Mouse (Mus musculus) spleen, embryonic (tissue): ENCODE measurements at regions not wholly inside any gene's neighbourhood (a gene's known extent, or its start where the extent isn't known, plus 50 kb on each side); places are given as distances from the start of the nearest gene placed in this dataset.

Source experiments
- CTCF ChIA-PET: fragments of 350-600 bp; sonication (Branson Sonifier 250); formaldehyde crosslinking; loops from one replicate; lab custom pipeline; 2022; lab: Charles Lee

DNA sequence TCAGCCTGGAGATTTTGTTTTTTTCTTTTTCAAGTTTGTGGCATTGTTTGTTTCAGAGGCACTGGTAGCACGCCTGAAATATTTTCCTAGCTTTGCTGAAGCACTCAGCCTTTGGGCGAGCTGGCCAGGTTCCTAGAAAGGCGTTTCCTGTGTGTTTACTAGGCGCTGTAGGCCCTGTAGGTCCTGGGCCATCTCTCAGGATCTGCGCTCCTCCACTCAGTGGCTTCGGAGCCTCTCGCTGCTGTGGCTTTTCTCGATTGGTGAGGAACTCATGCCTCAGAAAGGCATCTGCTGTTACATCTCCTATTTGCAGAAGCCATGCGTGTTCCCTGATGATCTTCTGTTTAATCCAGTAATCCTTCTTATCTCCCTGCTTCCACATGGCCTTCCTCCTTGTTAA lies 188.0 kb upstream of the Plcz1 start:
- CTCF ChIA-PET: no interaction called here

DNA sequence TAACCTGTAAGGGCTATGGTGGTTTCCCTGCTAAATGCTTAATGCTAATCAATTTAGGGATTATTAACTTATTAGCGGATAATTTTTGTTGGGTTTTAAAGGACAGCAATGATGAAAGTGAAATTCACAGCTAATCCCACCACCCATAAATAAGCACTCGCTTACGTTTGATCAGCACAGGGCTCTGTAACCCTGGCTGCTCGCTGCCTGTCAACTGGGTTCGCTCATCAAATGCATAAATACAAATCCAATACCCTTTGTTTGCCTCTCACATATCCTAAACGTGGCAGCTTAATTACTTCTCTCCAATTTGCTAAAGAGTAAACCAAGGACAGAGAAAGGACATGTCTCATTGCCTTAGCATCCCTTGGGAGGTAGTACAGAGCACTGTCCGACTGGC lies 187.5 kb upstream of the Plcz1 start:
- CTCF ChIA-PET: no interaction called here

DNA sequence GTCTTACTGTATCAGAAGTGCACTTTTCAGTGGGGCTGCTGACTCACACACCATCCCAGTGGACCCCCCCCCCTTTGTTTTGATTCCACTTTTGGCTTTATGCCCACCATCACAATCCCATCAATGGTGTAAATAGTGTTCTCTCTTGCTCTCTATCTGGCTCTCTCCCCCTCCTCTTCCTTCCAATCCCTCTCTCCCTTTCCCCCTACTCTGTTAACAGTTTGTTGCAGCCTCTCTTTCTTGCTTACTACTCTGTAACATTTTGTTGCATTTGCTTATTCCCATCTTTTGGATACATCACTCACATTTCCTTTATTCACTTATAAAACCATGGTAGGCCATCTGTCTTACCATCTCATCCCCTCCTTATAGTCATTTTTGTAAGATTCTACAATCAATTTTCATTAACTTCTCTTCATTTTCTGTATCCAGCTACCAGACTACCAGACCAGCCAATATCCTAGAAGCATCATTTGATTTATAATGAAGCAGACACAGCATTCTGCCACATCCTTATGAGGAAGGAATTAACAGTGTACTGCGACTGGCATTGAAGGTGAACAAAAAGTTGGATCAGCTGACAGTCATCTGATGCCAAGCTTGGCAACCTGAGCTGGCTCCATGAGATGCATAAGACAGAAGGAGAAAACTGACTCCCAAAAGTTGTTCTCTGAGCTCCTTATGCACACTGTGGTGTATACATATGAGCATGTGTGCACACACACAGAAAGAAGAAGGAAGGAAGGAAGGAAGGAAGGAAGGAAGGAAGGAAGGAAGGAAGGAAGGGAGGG lies 181.5 kb upstream of the Plcz1 start:
- CTCF ChIA-PET: no interaction called here

DNA sequence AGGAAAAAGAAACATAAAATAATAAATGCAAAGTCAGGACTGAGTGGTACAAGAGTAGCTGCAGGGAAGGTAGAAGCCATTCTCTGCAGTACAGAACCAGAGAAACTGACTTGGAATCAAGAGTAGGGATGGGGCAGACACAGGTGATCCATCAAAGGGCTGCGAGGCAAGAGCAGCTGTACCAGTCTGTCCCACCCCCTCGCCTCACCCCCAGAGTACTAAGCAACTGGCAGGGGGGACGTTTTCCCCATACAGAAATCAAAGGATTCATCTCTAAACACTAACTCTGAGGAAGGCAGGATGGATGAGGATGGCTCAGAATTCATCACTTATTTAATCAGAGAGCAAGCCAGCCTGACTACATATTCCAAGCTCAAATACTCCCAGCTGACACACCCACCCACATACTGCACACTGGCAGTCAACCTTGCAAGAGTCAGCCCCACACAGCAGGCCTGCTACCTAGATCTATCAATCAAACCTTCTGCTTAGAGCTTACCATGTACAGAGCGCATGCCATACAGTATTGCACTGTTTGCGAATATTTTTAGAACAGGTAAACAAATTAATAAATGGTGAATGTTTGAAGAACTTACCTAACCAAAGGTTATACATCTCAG lies 180.5 kb upstream of the Plcz1 start:
- CTCF ChIA-PET: no interaction called here

DNA sequence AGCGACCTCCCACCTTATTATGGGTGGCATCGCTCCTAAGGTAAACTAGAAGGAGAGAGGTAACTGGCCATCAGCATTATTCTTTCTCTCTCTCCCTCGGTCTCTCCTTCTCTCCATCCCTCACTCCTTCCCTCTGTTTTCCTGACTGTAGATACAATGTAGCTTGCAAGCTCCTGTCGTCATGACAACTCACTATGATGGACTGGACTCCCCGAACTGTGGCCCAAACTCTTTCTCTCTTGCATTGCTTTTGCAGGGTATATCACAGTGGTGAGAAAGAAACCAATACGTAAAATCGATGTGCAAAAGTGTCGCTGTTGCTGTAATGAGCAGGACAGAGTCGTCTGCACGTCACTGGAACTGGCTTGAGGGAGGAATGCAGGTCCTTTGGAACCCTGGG lies 177.5 kb upstream of the Plcz1 start:
- CTCF ChIA-PET: no interaction called here

DNA sequence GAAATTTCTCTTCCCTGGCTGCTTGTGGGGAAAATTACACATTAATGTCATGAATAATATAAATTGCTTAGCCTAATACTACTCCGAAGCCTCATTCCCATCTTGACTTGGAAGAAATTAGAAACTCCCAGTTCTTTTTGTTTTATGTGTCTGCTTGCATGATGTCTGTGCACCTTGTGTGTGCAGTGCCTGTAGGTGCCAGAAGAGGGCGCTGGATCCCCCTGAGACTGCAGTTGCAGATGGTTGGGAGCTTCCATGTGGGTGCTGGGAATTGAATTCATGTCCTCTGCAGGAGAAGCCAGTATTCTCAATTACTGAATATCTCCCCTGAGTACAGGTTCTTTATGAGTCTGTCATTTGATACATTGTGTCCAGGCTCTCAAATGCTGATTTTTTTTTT lies 171.1 kb upstream of the Plcz1 start:
- CTCF ChIA-PET: no interaction called here

DNA sequence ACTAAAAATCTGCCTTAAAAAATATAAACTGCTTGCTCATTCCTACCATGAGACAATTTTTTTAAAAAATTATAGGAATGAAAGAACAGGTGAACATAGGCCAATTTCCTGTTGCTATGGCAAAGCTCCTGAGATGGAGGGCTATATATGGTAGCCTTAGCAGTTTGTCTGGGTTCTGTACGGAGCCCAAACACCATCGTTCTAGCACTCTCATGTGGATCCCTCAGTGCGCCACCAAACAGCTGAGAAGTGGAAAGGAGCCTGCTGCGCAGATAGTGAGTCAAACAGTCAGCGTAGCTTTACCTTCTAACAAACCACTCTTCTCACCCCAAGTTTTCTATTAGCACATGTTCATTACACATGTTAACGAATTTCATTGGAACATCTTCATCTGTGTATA lies 168.9 kb upstream of the Plcz1 start:
- CTCF ChIA-PET: no interaction called here

DNA sequence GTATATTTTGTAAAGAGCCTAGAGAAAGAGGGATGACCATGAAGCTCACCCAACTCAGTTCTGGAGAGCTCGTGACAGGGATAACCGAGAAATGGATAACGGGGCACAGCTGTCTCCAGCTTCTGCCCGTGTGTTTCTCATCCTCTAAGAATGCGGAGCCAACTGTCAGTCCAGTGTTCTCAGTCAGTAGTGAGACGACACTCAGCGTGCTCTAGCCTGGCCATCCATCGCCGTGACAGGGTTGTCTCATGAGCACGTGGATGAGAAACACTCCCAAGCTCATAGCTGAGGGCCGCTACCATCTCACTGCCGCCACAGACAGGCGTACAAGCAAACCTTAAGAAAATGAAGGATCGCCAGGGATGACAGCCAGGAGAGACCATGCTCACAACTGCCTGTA lies 167.8 kb upstream of the Plcz1 start:
- CTCF ChIA-PET: no interaction called here

DNA sequence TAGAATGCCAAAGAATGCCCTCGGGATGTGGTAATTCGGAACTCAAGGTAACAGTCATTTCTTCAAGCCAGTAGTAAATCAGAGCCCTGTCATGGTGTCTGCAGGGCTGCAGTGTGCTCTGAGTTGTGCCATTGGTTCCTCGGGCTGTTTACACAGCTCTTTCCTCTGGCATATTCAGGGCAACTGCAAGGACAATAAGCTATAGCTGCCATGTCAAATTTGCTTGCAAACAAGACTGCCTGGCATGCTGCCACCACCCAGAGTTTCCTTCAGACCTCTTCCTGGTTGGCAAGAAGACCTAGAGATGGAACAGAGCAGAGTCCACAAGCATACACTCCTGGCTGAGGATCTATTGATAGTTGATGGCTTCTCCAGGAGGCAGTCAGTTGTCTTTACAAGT lies 167.1 kb upstream of the Plcz1 start:
- CTCF ChIA-PET: no interaction called here

DNA sequence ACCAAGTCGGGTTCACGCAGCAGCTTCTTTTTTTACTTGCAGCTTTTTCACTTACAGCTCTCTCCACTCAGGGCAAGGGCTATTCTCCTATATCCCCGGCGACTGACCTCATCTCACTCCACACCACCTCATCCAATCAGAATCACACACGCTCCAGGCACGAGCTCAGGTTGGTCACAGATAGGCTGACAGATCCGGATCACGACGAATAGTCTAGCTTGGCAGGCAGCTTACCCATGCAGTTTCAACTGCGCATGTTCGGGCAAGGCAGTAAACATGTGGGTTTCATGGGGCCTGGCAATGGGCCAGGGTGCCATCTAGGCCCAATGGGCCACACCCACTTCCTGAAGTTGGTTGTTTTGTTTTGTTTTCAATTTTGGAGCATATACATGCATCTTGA lies 165.4 kb upstream of the Plcz1 start:
- CTCF ChIA-PET: interaction anchor here (0.6 kb wide), 1 partner anchor 48 kb away, joined by 3 read pairs; no protein-coding TSS in a partner anchor

DNA sequence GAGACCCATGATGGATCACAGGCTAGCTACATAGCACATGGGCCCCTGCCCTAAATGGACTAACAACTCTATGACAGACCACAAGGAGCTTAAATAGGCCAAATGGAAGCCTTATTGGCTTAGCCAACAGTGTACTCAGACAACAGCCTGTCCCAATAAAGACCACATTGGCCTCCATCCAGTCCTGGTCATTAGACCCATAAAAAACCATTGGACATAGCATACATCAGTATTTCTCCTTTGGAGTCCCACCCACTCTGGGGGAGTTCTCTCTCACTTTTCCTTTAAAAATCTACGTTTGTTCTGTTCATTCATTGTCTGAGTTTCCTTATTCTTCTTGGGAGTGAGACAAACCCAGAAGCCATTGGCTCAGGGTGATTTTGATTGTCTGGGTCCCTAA lies 160.1 kb upstream of the Plcz1 start:
- CTCF ChIA-PET: no interaction called here

DNA sequence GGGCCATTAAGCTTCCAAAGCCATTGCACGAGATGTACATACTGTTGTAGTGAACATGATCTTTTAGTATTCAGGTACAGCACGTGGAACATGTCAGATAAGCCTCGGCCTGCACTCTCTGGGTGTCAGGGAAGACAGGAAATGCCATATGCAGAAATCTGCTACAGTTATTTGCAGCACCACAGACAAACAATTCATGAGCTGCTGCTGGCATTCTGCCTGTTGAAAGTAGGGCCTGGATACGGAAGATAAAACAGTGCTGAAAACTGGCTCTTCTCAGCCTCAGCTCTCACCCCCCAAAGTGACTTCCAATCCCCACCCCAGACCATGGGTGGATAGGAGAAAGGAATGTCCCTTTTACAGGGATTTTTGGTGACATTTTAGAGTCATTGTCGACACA lies 159.1 kb upstream of the Plcz1 start:
- CTCF ChIA-PET: no interaction called here

DNA sequence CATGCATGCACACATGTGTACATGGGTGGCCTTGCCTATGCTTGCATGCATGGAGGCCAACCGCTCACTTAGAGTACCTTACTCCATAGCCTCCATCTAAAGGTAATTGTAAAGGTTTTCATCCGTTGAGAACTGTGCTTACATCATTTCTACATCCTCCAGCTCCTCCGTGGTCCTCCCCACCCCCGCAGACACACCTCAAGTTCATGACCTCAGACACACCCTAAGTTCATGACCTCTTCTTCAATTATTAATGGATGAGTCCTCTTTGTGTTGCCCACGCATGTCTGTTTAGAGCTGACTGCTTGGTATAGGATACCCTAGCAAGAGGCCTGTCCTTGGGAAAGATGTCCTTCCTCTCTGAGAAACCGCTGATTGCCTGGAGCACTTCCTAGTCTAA lies 156.8 kb upstream of the Plcz1 start:
- CTCF ChIA-PET: no interaction called here

DNA sequence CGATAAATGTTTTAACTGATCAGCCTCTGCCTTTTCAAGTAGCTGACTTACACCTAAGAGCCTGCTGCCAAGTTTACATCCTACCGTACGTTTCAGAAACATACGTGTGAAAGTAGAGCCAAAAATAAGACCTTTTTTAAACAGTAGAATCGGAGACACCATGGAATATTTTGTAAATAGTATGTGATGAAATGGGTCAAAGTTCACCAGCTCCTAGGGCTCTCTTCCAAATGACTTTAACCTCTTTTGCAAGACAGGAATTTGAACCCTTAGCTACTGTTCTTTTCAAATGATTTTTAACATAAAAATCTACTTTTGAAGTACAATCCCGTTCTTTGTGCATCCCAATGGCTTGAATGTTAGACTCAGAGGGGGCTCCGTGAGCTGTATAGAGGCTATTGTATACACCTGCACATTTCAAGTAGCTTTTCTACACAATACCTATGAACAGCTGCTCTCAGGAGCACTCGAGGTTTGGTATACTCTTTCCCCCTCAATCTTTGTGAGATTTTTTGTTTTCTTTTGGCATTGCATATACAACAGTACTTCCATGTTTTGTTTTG lies 155.9 kb upstream of the Plcz1 start:
- CTCF ChIA-PET: no interaction called here

DNA sequence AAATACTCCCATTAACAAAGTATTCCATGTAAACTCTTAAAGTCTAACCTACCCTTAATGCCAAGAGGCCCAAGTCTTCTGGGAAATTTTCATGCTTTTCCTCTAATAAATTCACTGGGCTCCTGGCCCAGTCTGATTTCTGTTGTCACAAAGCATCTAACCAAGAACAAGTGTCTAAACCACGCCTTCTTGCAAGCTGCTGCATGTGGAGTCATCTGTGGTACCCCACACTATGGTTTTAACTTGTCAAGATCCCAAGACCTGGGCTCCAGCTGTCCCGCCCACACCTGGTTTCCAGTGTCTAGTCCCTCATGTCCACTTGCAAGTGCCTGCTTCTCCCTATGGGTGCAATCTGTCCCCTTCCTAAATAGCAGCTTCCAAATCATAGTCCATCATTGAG lies 153.0 kb upstream of the Plcz1 start:
- CTCF ChIA-PET: no interaction called here

DNA sequence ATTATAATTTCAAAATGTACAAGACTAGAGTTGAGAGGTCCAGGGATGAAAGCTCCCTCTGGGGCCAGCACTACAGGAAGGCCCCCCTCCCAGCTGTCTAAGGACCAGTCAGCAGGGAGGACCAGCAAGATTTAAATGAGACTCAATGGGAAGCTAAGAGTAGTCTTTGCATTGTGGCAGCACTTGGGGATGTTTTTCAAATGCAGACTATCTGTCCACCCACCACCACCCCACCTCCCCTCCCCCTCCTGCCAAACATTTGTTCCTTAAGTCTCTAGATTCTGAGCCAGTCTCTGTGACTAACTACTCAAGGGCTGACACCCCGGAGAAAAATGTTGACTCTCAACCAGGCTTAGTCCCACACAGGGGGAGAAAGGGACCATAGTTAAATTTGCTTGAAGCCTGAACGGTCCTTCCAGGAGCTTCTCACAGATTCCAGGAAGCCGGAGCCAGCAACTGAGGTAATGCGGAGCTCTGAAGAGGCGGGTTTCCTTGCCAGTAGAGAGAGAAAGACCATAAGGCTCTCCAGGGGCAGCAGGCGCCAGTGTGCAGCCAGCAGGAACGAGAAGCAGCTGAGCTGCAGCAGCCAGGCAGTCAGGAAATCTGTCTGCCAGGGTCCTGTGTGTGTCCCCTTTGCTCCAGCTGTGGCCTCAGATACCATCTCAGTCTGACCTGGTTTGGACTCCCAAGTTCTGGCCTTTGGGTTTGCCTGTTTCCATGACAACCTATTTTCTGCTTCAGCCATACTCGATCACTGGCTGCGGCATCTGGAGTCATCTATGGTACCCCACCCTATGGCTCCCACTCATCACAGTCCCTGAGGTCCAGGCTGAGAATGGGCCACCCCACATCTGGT lies 152.1 kb upstream of the Plcz1 start:
- CTCF ChIA-PET: no interaction called here

DNA sequence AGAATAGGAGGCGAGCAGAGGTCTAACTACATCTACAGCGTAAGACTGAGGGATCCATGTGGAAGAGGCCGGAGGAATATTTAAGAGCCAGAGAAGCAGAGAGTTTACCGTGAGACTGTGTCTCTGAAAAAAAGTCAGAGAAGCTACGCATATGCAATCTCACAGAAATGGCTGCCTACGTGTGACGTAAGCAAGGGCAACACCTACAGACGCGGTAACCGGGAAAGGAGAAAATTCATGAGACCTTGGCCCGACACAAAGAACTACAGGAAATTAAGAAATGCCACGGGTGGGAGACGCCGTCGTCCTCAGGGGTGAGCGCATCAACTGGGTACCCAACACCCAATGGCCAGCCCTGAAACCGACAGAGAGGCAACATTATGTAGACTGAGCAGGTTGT lies 151.3 kb upstream of the Plcz1 start:
- CTCF ChIA-PET: no interaction called here

DNA sequence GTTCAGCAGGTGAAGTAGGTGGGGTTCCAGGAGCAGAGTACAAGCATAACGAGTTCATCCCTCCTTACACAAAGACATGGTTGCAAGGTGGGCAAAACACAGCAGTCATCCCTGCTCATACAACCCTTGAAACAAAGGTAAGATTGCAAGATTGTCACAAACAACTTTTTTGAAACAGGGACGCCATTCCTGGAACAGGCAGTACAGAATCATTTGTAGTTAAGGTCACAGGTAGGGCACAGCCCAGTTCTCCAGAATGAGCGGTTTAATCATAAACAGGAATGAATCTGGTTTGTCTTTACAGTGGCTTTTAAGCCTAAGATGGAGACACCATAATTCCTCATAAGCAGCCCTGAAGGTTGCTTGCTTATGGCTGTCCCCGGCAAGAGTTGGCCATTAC lies 150.1 kb upstream of the Plcz1 start:
- CTCF ChIA-PET: no interaction called here

DNA sequence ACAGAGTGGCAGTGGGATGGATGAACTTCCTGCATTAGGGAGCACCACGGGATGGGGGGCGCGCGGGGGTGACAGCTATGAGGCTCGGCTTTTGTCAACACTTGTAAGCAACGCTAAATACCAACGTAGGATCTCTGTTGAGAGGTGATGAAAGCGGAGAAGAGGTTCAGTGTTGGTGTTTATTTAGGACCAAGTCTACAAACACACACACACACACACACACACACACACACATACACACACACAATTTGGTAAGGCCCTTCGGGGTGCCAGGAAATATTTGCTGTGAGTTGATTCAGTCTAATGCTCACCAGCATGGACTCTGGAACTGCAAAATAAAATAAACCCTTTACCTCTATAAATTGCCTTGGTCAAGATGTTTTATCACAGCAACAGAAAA lies 148.3 kb upstream of the Plcz1 start:
- CTCF ChIA-PET: no interaction called here

DNA sequence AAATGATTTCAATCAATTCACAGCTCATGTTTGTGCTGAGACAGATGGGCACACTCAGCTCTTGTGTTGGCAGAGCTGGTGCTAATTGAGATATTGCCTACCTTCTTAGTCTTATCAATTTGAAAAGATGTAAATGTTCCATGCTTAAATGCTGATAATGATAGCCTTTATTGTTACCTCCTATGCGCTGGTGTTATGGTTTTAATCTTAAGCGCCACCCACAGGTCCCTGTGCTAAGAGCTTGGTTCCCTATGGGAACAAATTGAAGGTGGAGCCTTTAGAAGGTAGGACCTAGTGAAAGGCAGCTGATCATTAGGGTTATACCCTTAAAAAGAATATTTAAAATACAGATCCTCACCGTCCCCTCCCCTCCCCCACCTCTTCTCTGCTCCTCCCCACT lies 146.5 kb upstream of the Plcz1 start:
- CTCF ChIA-PET: no interaction called here

DNA sequence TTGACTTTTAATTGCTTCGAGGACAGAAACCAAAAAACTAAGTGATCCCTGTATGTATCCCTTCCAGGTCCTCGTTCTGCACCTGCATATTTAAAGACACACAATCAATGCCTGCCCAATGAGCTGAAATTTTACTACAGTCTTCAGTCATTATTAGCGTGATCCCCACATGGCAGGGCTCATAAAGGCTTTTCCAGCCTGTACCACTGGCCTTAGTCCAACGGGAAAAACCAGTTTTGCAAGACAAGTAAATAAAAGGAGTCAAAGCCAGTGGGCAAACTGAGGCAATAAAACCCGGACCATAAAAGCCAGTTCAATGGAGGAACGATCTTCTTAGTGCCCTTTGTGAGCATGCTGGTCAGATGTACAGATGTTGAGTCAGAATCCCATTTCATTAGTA lies 145.8 kb upstream of the Plcz1 start:
- CTCF ChIA-PET: no interaction called here

DNA sequence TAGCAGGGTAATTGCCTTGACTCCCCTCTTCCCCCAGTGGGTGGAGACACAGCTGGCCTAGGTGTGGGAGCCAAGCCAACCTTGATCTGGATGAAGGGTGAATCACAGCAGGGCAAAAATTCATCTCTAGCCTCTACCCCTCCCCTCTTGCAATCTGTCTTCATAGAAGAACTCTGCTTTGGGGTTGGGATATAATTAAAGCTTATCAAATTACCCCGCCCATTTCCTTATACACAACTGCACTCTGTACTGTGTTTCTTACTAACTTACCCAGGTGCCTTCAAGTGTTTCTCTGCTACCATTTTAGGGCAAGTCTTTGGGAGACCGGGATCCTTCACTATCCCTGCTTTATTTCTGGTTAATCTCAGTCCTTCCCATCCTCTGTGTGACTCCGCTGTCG lies 138.7 kb upstream of the Plcz1 start:
- CTCF ChIA-PET: no interaction called here
